Mouse (Mus musculus) intestine, postnatal 0 days (tissue): ENCODE measurements around the gene Susd1. TPM values are rescaled to one million over a fixed set of nuclear protein-coding genes. Genes with fewer than 3 reads are reported as not detected.

Experiments
- ATAC-seq: fragments of 200-750 bp; cut with Nextera tagmentation; 2 replicates; pipeline ENCODE4 v1.8.0; 2017; ENCODE audit warnings: mild to moderate bottlenecking, moderate TSS enrichment, moderate library complexity
- H3K27ac ChIP-seq: fragments of 300-500 bp; sonication (generic); 2 replicates; pipeline ENCODE4 v1.5.1; 2014; ENCODE audit warnings: mild to moderate bottlenecking, low read depth, low read length, moderate library complexity
- H3K27me3 ChIP-seq: fragments of 300-500 bp; sonication (generic); replicated peaks from 2 replicates; pipeline ENCODE4 v1.6.1; 2014; ENCODE audit warnings: low read length, mixed read lengths; ENCODE audit not compliant: control insufficient read depth, insufficient read depth
- H3K36me3 ChIP-seq: fragments of 300-500 bp; sonication (generic); 2 replicates; pipeline ENCODE4 v1.6.1; 2014; ENCODE audit warnings: mild to moderate bottlenecking, moderate library complexity; ENCODE audit not compliant: control insufficient read depth, insufficient read depth
- H3K4me1 ChIP-seq: fragments of 300-500 bp; sonication (generic); replicated peaks from 2 replicates; pipeline ENCODE4 v1.6.1; 2014; ENCODE audit warnings: antibody characterized with exemption, low read length, mixed read lengths; ENCODE audit not compliant: control insufficient read depth, insufficient read depth
- H3K4me2 ChIP-seq: fragments of 300-500 bp; sonication (generic); replicated peaks from 2 replicates; pipeline ENCODE4 v1.6.1; 2014; ENCODE audit warnings: low read depth, mild to moderate bottlenecking, moderate library complexity
- H3K4me3 ChIP-seq: fragments of 300-500 bp; sonication (generic); 2 replicates; pipeline ENCODE4 v1.5.1; 2014; ENCODE audit warnings: low read depth, low read length
- H3K9ac ChIP-seq: fragments of 300-500 bp; sonication (generic); 2 replicates; pipeline ENCODE4 v1.6.1; 2014; ENCODE audit warnings: mild to moderate bottlenecking, low read depth, low read length
- H3K9me3 ChIP-seq: fragments of 300-500 bp; sonication (generic); 2 replicates; pipeline ENCODE4 v1.6.1; 2016; ENCODE audit warnings: mixed run types; ENCODE audit not compliant: control insufficient read depth
- CTCF ChIP-seq: sonication (generic); IDR thresholded peaks from 2 replicates; pipeline ENCODE4 v1.5.1; 2016; ENCODE audit warnings: low read depth, mild to moderate bottlenecking, control low read depth, antibody characterized with exemption, moderate library complexity
- WGBS: fragments of 180-500 bp; shearing (Covaris S2); extraction: QIAGEN DNeasy Blood & Tissue Kit; methylation state at CpG from one replicate; pipeline ENCODE4 v1.1.7; 2014; 5-methylcytosine and 5-hydroxymethylcytosine counted together
- polyA plus RNA-seq: library from polyadenylated mRNA; unstranded; fragments of >200 nt; fragmentation: Nextera tagmentation; extraction: Ambion mirVana; gene quantifications from 2 replicates; pipeline ENCODE4 v1.2.1, GENCODE M21; 2015

Gene Susd1
- polyA plus RNA-seq, 1 experiment from 2014 or later = 5.0 TPM

- Histone ChIP-seq H3K4me1 (peaks cover 8% of the 10 kb centered on the region), H3K27me3 (no peaks in the 10 kb centered on the region), H3K9ac (no peak overlapping the region), H3K36me3 (no peaks in the 10 kb centered on the region), H3K27ac (no peak overlapping the region), H3K4me3 (no peak overlapping the region), H3K9me3 (no peaks in the 10 kb centered on the region), H3K4me2 (no peak overlapping the region)
- TF ChIP-seq CTCF = no peak
- 58% methylated on average over 13 of the region's 13 CpGs for WGBS
- no peak for ATAC-seq
Measured at GRCm38 (mm10) chr4:59459216-59459955, 21.0 kb upstream of the Susd1 start.

GRCm38 (mm10) chr4:59457941-59458340, 19.5 kb upstream of the Susd1 start:
- H3K27ac ChIP-seq = no peak overlapping the region
- H3K36me3 ChIP-seq = no peaks in the 10 kb centered on the region
- no peaks in the 10 kb centered on the region for H3K9me3 ChIP-seq
- 26% methylated on average over 9 of the region's 9 CpGs for WGBS
- no peak overlapping the region for H3K4me3 ChIP-seq
- H3K4me2 ChIP-seq = peak overlapping the region; percentile 30; the same call in 1 of the 2 replicates
- H3K4me1 ChIP-seq = peaks cover 7% of the 10 kb centered on the region
- no peak overlapping the region for H3K9ac ChIP-seq
- H3K27me3 ChIP-seq = no peaks in the 10 kb centered on the region
- no peak for TF ChIP-seq CTCF
- ATAC-seq = no peak

- no peaks in the 10 kb centered on the region for H3K36me3 ChIP-seq
- peaks cover 7% of the 10 kb centered on the region for H3K4me1 ChIP-seq
- no peak overlapping the region for H3K4me2 ChIP-seq
- H3K27ac ChIP-seq = no peak overlapping the region
- H3K9ac ChIP-seq = no peak overlapping the region
- TF ChIP-seq CTCF = no peak
- H3K4me3 ChIP-seq = no peak overlapping the region
- no peaks in the 10 kb centered on the region for H3K27me3 ChIP-seq
- no peaks in the 10 kb centered on the region for H3K9me3 ChIP-seq
- no peak for ATAC-seq
- 90% methylated on average over 5 of the region's 5 CpGs for WGBS
Measured at GRCm38 (mm10) chr4:59457091-59457490, 18.7 kb upstream of the Susd1 start.

- no peak overlapping the region for H3K27ac ChIP-seq
- no peaks in the 10 kb centered on the region for H3K9me3 ChIP-seq
- no peaks in the 10 kb centered on the region for H3K36me3 ChIP-seq
- TF ChIP-seq CTCF = no peak
- H3K4me1 ChIP-seq = peaks cover 3% of the 10 kb centered on the region; the same call in 1 of the 2 replicates
- ATAC-seq = no peak
- no peak overlapping the region for H3K4me3 ChIP-seq
- H3K27me3 ChIP-seq = no peaks in the 10 kb centered on the region
- WGBS = 21% methylated on average over 2 of the region's 2 CpGs
- H3K9ac ChIP-seq = no peak overlapping the region
- H3K4me2 ChIP-seq = no peak overlapping the region
Measured at GRCm38 (mm10) chr4:59455465-59455864, 17.0 kb upstream of the Susd1 start.

- WGBS = 64% methylated on average over 3 of the region's 3 CpGs
- no peak for TF ChIP-seq CTCF
- H3K9ac ChIP-seq = no peak overlapping the region
- H3K4me3 ChIP-seq = no peak overlapping the region
- no peaks in the 10 kb centered on the region for H3K27me3 ChIP-seq
- no peak overlapping the region for H3K4me2 ChIP-seq
- no peaks in the 10 kb centered on the region for H3K36me3 ChIP-seq
- no peak for ATAC-seq
- H3K27ac ChIP-seq = no peak overlapping the region
- H3K4me1 ChIP-seq = peaks cover 3% of the 10 kb centered on the region; the same call in 1 of the 2 replicates
- no peaks in the 10 kb centered on the region for H3K9me3 ChIP-seq
Measured at GRCm38 (mm10) chr4:59454046-59454445, 15.6 kb upstream of the Susd1 start.

GRCm38 (mm10) chr4:59452503-59452933, 14.1 kb upstream of the Susd1 start:
- Histone ChIP-seq H3K36me3 (no peaks in the 10 kb centered on the region), H3K4me1 (no peaks in the 10 kb centered on the region; the same call in 1 of the 2 replicates), H3K9ac (no peak overlapping the region), H3K4me2 (no peak overlapping the region), H3K4me3 (no peak overlapping the region), H3K27me3 (no peaks in the 10 kb centered on the region), H3K9me3 (no peaks in the 10 kb centered on the region), H3K27ac (peak overlapping the region; percentile 43)
- ATAC-seq = peak; percentile 95
- no peak for TF ChIP-seq CTCF
- 32% methylated on average over 8 of the region's 8 CpGs for WGBS
